Mouse (Mus musculus) limb, embryonic 14.5 days (tissue): ENCODE data around the gene Invs. TPM values are rescaled to one million over a fixed set of nuclear protein-coding genes. Genes with fewer than 3 reads are reported as not detected.
A peak's percentile ranks its signal among the peaks of the same experiment; 100 is the strongest.

Source experiments
- ATAC-seq: fragments of 200-750 bp; cut with Nextera tagmentation; 2 replicates; pipeline ENCODE4 v1.8.0; 2017; ENCODE audit warnings: low read depth, moderate number of reproducible peaks, moderate TSS enrichment; ENCODE audit not compliant: low FRiP score
- DNase-seq: peaks from one replicate; pipeline ENCODE4 v3.0.0-alpha.2; 2015; ENCODE audit warnings: low spot score
- H3K27ac ChIP-seq: fragments of 300-500 bp; sonication (generic); replicated peaks from 2 replicates; pipeline ENCODE4 v1.5.1; 2014; ENCODE audit warnings: low read depth, mild to moderate bottlenecking, low read length, moderate library complexity, mixed read lengths
- H3K27me3 ChIP-seq: fragments of 300-500 bp; sonication (generic); 2 replicates; pipeline ENCODE4 v1.6.1; 2014; ENCODE audit warnings: low read length, mixed read lengths; ENCODE audit not compliant: control insufficient read depth, insufficient read depth
- H3K36me3 ChIP-seq: fragments of 300-500 bp; sonication (generic); 2 replicates; pipeline ENCODE4 v1.6.1; 2014; ENCODE audit warnings: mild to moderate bottlenecking, low read length, moderate library complexity, mixed read lengths; ENCODE audit not compliant: control insufficient read depth, insufficient read depth
- H3K4me1 ChIP-seq: fragments of 300-500 bp; sonication (generic); 2 replicates; pipeline ENCODE4 v1.6.1; 2014; ENCODE audit warnings: antibody characterized with exemption, low read length, mixed read lengths; ENCODE audit not compliant: control insufficient read depth, insufficient read depth
- H3K4me2 ChIP-seq: fragments of 300-500 bp; sonication (generic); replicated peaks from 2 replicates; pipeline ENCODE4 v1.6.1; 2014; ENCODE audit warnings: low read depth, mild to moderate bottlenecking, low read length, moderate library complexity; ENCODE audit not compliant: severe bottlenecking
- H3K4me3 ChIP-seq: fragments of 300-500 bp; sonication (generic); replicated peaks from 2 replicates; pipeline ENCODE4 v1.5.1; 2014; ENCODE audit warnings: low read length
- H3K9ac ChIP-seq: fragments of 300-500 bp; sonication (generic); 2 replicates; pipeline ENCODE4 v1.6.1; 2014; ENCODE audit warnings: mild to moderate bottlenecking, low read depth, low read length, moderate library complexity; ENCODE audit not compliant: severe bottlenecking
- H3K9me3 ChIP-seq: fragments of 300-500 bp; sonication (generic); 2 replicates; pipeline ENCODE4 v1.6.1; 2016; ENCODE audit warnings: low read length; ENCODE audit not compliant: control insufficient read depth
- POLR2A ChIP-seq: fragments of 200-500 bp; IDR thresholded peaks from 2 replicates; pipeline ENCODE4 v1.8.0; 2012; ENCODE audit warnings: inconsistent platforms, mild to moderate bottlenecking, moderate library complexity, borderline replicate concordance; ENCODE audit not compliant: insufficient read depth, insufficient read length; ENCODE audit errors: extremely low read depth
- WGBS: fragments of 180-500 bp; shearing (Covaris S2); extraction: QIAGEN DNeasy Blood & Tissue Kit; methylation state at CpG from one replicate; pipeline ENCODE4 v1.1.7; 2014; 5-methylcytosine and 5-hydroxymethylcytosine counted together
- polyA plus RNA-seq, 2 experiments: library from polyadenylated mRNA; depleted of rRNA in 1 of 2; stranded (reverse) in 1 of 2; unstranded in 1 of 2; fragments of >200 nt; fragmentation: Nextera tagmentation in 1 of 2; extraction: Ambion mirVana in 1 of 2; gene quantifications; 2 replicates each; pipeline versions ENCODE4 v1.2.1 to v1.2.3; 2012 to 2014

Invs gene
- polyA plus RNA-seq, 2 experiments: 6.5 to 7.8 TPM

DNA sequence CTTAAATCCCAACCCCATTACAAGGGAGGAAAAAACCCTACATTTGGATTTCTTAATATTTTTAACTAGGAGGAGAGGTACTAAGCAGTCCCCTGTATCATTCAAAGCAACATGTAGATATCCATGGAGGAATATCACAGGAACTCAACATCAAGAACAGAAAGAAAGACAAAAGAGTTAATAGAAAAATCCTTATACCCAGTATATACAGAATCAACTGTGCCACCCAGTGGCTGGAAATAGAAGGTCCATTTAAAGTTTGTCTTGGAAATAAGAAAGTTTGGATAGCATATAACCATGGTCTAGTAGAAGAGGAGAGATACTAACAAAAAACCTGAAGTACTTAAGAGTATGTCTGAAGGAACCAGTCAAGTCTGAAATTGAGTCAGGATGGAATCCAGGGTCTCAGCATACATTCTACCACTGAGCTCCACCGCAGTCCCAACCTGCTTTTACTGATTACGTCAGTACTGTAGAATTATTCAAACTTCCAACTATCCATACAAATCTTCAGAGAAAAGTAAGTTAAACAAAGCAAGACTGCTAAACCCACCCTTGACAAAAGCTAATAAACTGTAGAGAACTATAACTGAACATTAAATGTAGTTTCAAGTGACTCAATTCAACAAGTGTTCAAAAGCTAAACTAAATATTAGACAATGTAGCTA lies 174.7 kb downstream of the Invs start:
- no peaks in the 10 kb centered on the region for H3K9me3 ChIP-seq
- no peak overlapping the region for H3K4me3 ChIP-seq
- H3K27ac ChIP-seq: no peak overlapping the region
- 99% methylated on average over 2 of the region's 2 CpGs for WGBS
- ATAC-seq (no peak), DNase-seq (no peak)
- H3K4me2 ChIP-seq: no peak overlapping the region
- H3K36me3 ChIP-seq: peaks cover 69% of the 10 kb centered on the region
- no peak for TF ChIP-seq POLR2A
- no peaks in the 10 kb centered on the region for H3K4me1 ChIP-seq
- no peaks in the 10 kb centered on the region for H3K27me3 ChIP-seq
- no peak overlapping the region for H3K9ac ChIP-seq

DNA sequence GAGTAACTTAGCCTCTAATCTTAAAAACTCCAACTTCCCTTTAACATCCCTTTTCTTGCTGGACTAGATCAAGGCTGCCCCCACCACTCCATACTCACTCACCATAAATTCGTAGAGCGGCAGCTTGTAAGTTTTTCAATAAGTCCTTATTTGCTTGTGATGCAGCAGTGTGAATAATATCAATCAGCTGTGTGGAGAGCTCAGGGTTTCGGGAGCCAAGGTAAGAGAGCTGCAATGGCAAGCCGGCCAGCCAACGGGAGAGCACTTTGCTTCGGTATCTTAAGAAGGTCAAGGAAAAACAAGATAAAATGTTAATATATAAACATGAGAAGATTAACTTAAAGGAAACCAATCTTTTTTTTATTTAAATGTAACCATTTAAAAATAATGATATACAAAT lies 178.9 kb downstream of the Invs start:
- Histone ChIP-seq H3K9ac (no peak overlapping the region), H3K4me3 (no peak overlapping the region), H3K36me3 (peaks cover 67% of the 10 kb centered on the region), H3K4me1 (no peaks in the 10 kb centered on the region), H3K27ac (no peak overlapping the region), H3K27me3 (no peaks in the 10 kb centered on the region), H3K4me2 (no peak overlapping the region), H3K9me3 (no peaks in the 10 kb centered on the region)
- ATAC-seq (no peak), DNase-seq (no peak)
- TF ChIP-seq POLR2A: no peak
- WGBS: 92% methylated on average over 6 of the region's 6 CpGs

DNA sequence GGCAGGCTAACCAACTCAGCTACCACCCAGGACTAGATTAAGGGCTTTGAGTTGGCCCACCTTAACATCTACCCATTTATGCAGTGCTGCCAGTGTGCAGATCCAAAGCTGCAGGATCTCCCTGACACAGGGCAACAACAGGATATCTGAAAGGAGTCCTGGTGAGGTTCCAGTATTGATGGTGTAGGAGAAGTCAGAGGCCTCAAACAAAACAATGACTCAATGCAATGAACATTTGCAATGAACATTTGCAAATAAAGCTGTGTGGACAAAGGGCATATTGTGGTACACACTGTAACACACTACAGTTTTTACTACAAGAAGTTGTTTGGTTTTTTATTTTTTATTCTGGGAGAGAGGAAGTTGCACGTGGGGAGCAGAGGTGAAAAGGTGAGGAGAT lies 181.5 kb downstream of the Invs start:
- H3K27me3 ChIP-seq: no peaks in the 10 kb centered on the region
- DNase-seq: no peak
- peaks cover 60% of the 10 kb centered on the region for H3K36me3 ChIP-seq
- ATAC-seq: no peak
- H3K4me1 ChIP-seq: no peaks in the 10 kb centered on the region
- no peaks in the 10 kb centered on the region for H3K9me3 ChIP-seq
- TF ChIP-seq POLR2A: no peak
- 70% methylated on average over 1 of the region's 1 CpGs for WGBS
- H3K4me2 ChIP-seq: no peak overlapping the region
- no peak overlapping the region for H3K4me3 ChIP-seq
- H3K27ac ChIP-seq: no peak overlapping the region
- H3K9ac ChIP-seq: no peak overlapping the region

DNA sequence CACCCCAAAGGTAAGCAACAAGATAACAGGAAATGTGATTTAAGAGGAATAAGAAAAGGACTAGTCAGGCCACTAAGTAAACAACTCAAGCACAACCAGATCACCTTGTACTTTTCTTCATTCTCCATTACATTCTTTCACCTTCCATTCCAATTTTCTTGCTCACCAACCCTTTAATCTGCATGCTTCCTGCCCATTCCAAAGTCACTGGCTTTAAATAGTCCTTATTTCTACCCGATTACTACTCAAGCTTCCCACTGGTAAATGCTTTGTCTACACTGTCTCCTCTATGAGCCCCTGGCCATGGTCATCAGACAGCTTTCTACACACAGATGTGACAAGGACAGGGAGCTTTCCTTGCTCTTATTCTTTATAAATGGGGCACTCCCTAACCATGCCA lies 191.4 kb downstream of the Invs start:
- no peak overlapping the region for H3K9ac ChIP-seq
- H3K4me2 ChIP-seq: no peak overlapping the region
- no peak for TF ChIP-seq POLR2A
- H3K36me3 ChIP-seq: peaks cover 23% of the 10 kb centered on the region
- 49% methylated on average over 1 of the region's 1 CpGs for WGBS
- no peaks in the 10 kb centered on the region for H3K27me3 ChIP-seq
- DNase-seq (no peak), ATAC-seq (no peak)
- peaks cover 9% of the 10 kb centered on the region for H3K4me1 ChIP-seq
- no peaks in the 10 kb centered on the region for H3K9me3 ChIP-seq
- H3K4me3 ChIP-seq: no peak overlapping the region
- H3K27ac ChIP-seq: no peak overlapping the region

DNA sequence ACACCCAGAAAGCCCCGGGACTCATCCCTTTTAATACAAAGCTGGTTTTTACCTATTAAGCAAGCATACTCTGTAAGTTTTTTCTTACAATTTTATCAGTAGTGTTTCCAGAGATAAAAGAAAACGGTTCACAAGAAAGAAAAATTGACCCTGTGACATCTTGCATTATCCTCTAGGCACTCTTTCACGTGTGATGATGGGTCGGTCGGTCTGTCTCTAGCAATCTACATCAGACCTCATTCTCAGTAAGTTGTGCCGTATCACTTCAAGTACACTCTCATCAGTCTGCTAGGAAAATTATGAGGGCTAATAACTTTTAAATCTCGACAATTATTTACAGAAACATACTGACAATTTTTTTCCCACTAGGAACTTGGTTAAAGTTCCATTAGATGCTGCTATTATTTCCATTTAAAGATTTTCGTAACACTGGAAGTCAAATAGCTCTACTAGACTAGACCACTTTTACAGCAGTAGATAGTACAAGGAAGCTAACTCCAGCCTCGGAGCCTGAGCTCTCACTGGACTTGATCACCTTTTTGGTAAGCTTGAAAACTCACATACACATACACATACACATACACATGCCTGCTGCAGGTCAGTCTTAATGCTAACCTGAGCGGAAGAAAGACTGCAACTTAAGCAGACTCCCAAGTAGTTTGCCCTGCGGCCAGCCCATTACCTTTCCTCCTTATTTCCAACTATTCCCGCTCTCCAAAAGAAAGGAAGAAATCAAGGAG lies 192.7 kb downstream of the Invs start:
- Histone ChIP-seq H3K9me3 (no peaks in the 10 kb centered on the region), H3K27ac (0 out of 2 replicates have a peak overlapping the region, but pooled peaks have one; percentile 74), H3K9ac (peak overlapping the region; percentile 87), H3K4me2 (peak overlapping the region; percentile 70), H3K4me3 (peak overlapping the region; percentile 80), H3K4me1 (peaks cover 9% of the 10 kb centered on the region), H3K27me3 (no peaks in the 10 kb centered on the region), H3K36me3 (peaks cover 13% of the 10 kb centered on the region)
- peak; percentile 5 for DNase-seq
- WGBS: 14% methylated on average over 12 of the region's 12 CpGs
- ATAC-seq: no peak
- TF ChIP-seq POLR2A: no peak
